Mouse (Mus musculus): ENCODE measurements around the gene Ovca2. TPM values are rescaled to one million over a fixed set of nuclear protein-coding genes. Genes with fewer than 3 reads are reported as not detected.

Ovca2 gene
- polyA plus RNA-seq, 1 experiment from 2014 or later, result 24.6 TPM

DNA sequence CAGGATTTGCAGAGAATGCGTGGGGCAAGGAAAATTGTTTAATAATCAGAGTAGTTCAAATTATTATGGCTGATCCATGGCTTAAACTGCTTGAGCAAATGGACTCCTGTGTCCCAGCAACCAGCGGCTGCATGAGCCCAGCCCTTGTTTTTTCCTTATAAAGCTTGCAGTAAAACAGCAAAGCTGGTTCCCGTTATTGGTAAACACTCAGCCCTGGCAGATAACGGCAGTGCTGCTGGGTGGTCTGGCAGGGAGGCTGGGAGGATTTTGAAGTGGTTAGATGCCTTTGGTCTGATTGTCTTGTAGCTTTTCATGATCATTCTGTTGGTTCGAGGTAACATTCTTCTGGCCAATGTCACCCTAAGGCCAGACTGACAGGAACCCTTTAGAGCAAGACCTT, 22.2 kb downstream of the Ovca2 start:
- ATAC-seq (no peak), DNase-seq (ENCODE audit: low spot score) (no peak)
- peaks cover 43% of the 10 kb centered on the region for H3K36me3 ChIP-seq (ENCODE audit: control insufficient read depth, insufficient read depth, low read length)
- H3K4me2 ChIP-seq (ENCODE audit: low read length), result no peak overlapping the region
- no peaks in the 10 kb centered on the region for H3K9me3 ChIP-seq (replicated peaks; ENCODE audit: control insufficient read depth, low read length)
- WGBS, result 72% methylated on average over 5 of the region's 5 CpGs
- no peak overlapping the region for H3K4me3 ChIP-seq (ENCODE audit: low read depth, low read length)
- no peak overlapping the region for H3K9ac ChIP-seq (ENCODE audit: low read length)
- H3K27ac ChIP-seq (ENCODE audit: low read depth, low read length), result no peak overlapping the region
- no peaks in the 10 kb centered on the region for H3K4me1 ChIP-seq (ENCODE audit: control insufficient read depth, insufficient read depth, low read length)
- no peaks in the 10 kb centered on the region for H3K27me3 ChIP-seq (replicated peaks; ENCODE audit: control insufficient read depth, insufficient read depth, low read length)

DNA sequence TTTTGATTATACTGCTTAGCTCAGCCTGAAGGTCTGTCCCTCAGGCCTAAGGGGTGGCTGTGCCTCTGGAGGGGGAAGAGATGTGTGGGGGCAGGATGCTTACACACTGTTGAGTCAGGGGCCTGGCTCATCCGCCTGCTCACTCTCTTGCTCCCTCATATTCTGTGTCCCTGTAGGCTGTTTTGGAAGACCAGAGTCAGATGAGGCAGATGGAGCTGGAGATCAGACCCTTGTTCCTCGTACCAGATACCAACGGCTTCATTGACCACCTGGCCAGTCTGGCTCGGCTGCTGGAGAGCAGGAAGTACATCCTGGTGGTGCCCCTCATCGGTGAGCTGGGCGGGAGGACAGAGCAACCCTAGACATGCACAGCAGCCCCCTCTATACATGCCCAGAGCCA, 22.6 kb downstream of the Ovca2 start:
- Histone ChIP-seq H3K9me3 (replicated peaks; ENCODE audit: control insufficient read depth, low read length) (no peaks in the 10 kb centered on the region), H3K4me2 (ENCODE audit: low read length) (no peak overlapping the region), H3K4me3 (ENCODE audit: low read depth, low read length) (no peak overlapping the region), H3K27ac (ENCODE audit: low read depth, low read length) (no peak overlapping the region), H3K27me3 (replicated peaks; ENCODE audit: control insufficient read depth, insufficient read depth, low read length) (no peaks in the 10 kb centered on the region), H3K9ac (ENCODE audit: low read length) (no peak overlapping the region), H3K4me1 (ENCODE audit: control insufficient read depth, insufficient read depth, low read length) (no peaks in the 10 kb centered on the region), H3K36me3 (ENCODE audit: control insufficient read depth, insufficient read depth, low read length) (peaks cover 40% of the 10 kb centered on the region)
- ATAC-seq (no peak), DNase-seq (ENCODE audit: low spot score) (no peak)
- WGBS, result 95% methylated on average over 6 of the region's 6 CpGs

DNA sequence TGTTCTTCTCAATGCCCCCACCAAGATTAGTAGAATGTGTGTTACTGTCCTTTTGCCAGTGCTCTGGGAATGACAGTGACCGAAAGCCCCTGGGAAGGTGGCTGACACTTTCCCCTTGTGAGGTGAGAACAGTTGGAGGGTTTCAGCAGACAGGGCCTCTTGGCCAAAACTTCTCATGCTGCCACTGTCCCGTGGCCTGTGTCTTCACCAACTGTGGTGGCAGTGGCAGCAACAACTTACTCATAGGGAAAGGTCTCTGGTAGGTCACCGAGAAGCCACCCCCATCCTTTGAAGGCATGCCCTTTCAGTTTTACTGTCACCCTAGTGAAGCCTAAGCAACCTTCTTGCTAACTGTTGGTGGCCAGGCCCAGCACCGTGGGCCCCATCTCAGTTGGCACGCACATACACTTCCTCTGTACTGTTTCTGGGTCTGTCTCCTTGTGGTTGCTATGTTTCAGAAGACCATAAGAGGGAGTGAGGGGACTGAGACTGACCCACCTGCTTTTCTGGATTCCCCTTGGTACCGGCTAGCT, 24.5 kb downstream of the Ovca2 start:
- Histone ChIP-seq H3K4me3 (ENCODE audit: low read depth, low read length) (no peak overlapping the region), H3K27me3 (replicated peaks; ENCODE audit: control insufficient read depth, insufficient read depth, low read length) (no peaks in the 10 kb centered on the region), H3K27ac (ENCODE audit: low read depth, low read length) (no peak overlapping the region), H3K4me2 (ENCODE audit: low read length) (no peak overlapping the region), H3K36me3 (ENCODE audit: control insufficient read depth, insufficient read depth, low read length) (peaks cover 29% of the 10 kb centered on the region), H3K4me1 (ENCODE audit: control insufficient read depth, insufficient read depth, low read length) (no peaks in the 10 kb centered on the region), H3K9me3 (replicated peaks; ENCODE audit: control insufficient read depth, low read length) (no peaks in the 10 kb centered on the region), H3K9ac (ENCODE audit: low read length) (no peak overlapping the region)
- ATAC-seq, result no peak
- no peak for DNase-seq (ENCODE audit: low spot score)
- 78% methylated on average over 6 of the region's 6 CpGs for WGBS

DNA sequence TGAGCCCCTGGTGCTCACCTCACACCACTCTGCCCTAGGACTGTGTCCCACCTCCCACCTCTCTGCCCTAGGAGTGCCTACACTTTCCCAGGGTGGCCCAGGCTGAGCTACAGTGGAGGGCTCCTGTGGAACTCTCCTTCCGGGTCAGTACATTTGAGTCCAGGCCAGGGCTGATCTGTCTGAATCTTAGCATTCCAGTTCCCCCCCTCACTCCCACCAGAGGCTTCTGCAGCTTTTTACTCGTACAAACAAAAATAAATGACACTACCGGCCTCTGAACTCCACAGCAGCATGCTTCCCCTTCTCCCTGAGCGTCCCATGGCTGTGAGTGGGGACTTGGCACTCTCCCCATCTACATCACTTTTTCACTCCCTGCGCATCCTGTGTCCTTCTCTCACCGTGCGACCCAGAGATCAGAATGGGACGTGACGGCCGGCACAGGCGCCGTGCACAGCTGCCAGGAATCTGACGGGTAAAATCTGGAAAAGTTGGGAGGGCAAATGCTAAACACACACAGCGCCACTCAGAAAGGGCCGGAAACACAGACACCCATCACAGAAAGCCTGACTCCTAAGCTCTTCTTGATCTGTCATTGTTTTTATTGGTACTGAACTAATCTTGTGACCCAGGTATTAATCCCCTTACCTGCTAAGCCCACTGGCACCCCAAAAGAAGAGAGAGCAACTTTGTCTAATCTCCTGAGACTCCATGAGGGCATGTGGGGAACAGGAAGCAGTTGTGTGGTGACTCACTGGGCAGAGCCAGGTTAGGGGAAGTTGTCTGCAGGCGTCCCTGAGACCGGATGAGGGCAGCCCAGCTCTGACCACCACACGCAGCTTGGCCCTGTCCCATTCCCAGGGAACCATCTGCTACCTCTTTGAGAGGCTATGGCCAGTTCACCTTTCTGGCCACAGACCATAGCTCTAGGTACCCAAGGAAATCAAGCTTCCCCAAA, 25.8 kb downstream of the Ovca2 start:
- Histone ChIP-seq H3K9me3 (replicated peaks; ENCODE audit: control insufficient read depth, low read length) (no peaks in the 10 kb centered on the region), H3K27ac (ENCODE audit: low read depth, low read length) (0 out of 2 replicates have a peak overlapping the region, but pooled peaks have one; percentile 33), H3K4me1 (ENCODE audit: control insufficient read depth, insufficient read depth, low read length) (peaks cover under 1% of the 10 kb centered on the region; the same call in 1 of the 2 replicates), H3K36me3 (ENCODE audit: control insufficient read depth, insufficient read depth, low read length) (peaks cover 29% of the 10 kb centered on the region), H3K27me3 (replicated peaks; ENCODE audit: control insufficient read depth, insufficient read depth, low read length) (no peaks in the 10 kb centered on the region), H3K4me3 (ENCODE audit: low read depth, low read length) (no peak overlapping the region), H3K4me2 (ENCODE audit: low read length) (no peak overlapping the region), H3K9ac (ENCODE audit: low read length) (no peak overlapping the region)
- ATAC-seq, result no peak
- 89% methylated on average over 18 of the region's 18 CpGs for WGBS
- DNase-seq (ENCODE audit: low spot score), result no peak

DNA sequence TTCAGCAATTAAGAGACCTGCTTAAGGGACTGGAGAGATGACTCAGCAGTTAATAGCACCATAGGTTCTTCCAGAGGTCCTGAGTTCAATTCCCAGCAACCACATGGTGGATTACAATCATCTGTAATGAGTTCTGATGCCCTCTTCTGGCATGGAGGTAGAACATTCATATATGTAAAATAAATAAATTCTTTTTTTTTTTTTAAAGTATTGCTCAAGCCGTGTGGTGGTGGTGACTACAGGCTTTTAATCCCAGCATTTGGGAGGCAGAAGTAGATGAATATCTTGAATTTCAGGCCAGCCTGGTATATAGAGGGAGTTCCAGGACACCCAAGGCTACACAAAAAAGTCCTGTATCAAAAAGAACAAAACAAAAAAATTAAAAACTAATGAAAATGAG, 28.3 kb downstream of the Ovca2 start:
- WGBS, result 83% methylated on average over 1 of the region's 1 CpGs
- H3K27ac ChIP-seq (ENCODE audit: low read depth, low read length), result no peak overlapping the region
- peaks cover 7% of the 10 kb centered on the region; the same call in 1 of the 2 replicates for H3K4me1 ChIP-seq (ENCODE audit: control insufficient read depth, insufficient read depth, low read length)
- no peak overlapping the region for H3K9ac ChIP-seq (ENCODE audit: low read length)
- no peaks in the 10 kb centered on the region for H3K9me3 ChIP-seq (replicated peaks; ENCODE audit: control insufficient read depth, low read length)
- H3K4me3 ChIP-seq (ENCODE audit: low read depth, low read length), result no peak overlapping the region
- DNase-seq (ENCODE audit: low spot score), result no peak
- H3K27me3 ChIP-seq (replicated peaks; ENCODE audit: control insufficient read depth, insufficient read depth, low read length), result no peaks in the 10 kb centered on the region
- H3K4me2 ChIP-seq (ENCODE audit: low read length), result no peak overlapping the region
- ATAC-seq, result no peak
- peaks cover 28% of the 10 kb centered on the region for H3K36me3 ChIP-seq (ENCODE audit: control insufficient read depth, insufficient read depth, low read length)

DNA sequence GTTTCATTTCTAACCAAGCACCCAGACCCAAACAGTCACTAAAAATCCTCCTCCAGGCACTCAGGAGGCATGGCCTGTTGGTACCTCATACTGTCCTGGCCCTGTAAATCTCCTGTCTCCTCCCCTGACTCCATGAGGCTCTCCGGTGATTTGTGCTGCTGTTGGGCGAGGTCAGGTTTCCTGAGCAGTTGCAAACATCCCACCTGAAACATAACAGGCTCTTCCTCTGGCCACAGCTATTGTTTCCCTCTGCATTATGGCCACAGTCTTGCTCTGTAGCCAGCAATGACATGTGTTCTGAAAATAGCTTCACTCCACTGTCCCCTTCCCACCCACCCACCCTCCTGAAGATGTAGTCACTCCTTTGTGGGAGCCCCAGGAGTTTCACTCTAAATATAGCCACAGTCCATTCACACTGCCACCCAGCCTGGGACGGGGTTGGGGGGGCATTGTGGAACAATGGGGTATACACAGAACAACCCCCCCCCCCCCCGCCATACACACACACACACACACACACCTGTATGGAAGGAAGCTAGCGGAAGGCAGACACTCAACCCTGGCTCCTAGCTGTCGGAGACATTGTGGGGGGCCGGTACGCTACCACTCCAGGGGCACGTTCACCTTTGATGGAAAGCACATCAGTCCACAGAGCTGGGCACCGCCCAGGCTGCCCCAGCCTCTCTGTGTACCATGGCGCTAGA, 30.2 kb downstream of the Ovca2 start:
- H3K4me3 ChIP-seq (ENCODE audit: low read depth, low read length), result no peak overlapping the region
- H3K27ac ChIP-seq (ENCODE audit: low read depth, low read length), result no peak overlapping the region
- 86% methylated on average over 11 of the region's 11 CpGs for WGBS
- H3K4me2 ChIP-seq (ENCODE audit: low read length), result no peak overlapping the region
- DNase-seq (ENCODE audit: low spot score), result no peak
- no peak for ATAC-seq
- no peak overlapping the region for H3K9ac ChIP-seq (ENCODE audit: low read length)
- peaks cover 7% of the 10 kb centered on the region; the same call in 1 of the 2 replicates for H3K4me1 ChIP-seq (ENCODE audit: control insufficient read depth, insufficient read depth, low read length)
- H3K9me3 ChIP-seq (replicated peaks; ENCODE audit: control insufficient read depth, low read length), result no peaks in the 10 kb centered on the region
- H3K27me3 ChIP-seq (replicated peaks; ENCODE audit: control insufficient read depth, insufficient read depth, low read length), result no peaks in the 10 kb centered on the region
- H3K36me3 ChIP-seq (ENCODE audit: control insufficient read depth, insufficient read depth, low read length), result peaks cover 40% of the 10 kb centered on the region

DNA sequence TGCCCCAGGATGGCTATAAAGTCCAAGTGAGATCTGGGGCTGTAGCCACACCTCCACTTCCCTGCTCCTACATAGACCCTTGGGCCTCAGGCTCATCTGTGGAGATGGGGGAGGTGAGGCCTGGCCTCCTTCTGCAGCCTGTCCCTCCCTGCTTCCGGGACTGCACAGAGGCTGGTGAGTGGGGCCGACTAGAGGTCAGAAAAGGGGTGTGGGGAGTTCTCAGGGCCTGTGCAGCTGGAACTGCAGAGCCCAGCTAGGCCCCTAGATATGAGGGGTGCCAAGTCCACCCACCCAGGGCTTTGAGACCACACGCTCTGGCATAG, 30.8 kb downstream of the Ovca2 start:
- Histone ChIP-seq H3K27ac (ENCODE audit: low read depth, low read length) (peak overlapping the region; percentile 22), H3K4me3 (ENCODE audit: low read depth, low read length) (no peak overlapping the region), H3K27me3 (replicated peaks; ENCODE audit: control insufficient read depth, insufficient read depth, low read length) (no peaks in the 10 kb centered on the region), H3K9ac (ENCODE audit: low read length) (no peak overlapping the region), H3K36me3 (ENCODE audit: control insufficient read depth, insufficient read depth, low read length) (peaks cover 39% of the 10 kb centered on the region), H3K4me1 (ENCODE audit: control insufficient read depth, insufficient read depth, low read length) (peaks cover 7% of the 10 kb centered on the region; the same call in 1 of the 2 replicates), H3K4me2 (ENCODE audit: low read length) (no peak overlapping the region), H3K9me3 (replicated peaks; ENCODE audit: control insufficient read depth, low read length) (no peaks in the 10 kb centered on the region)
- no peak for DNase-seq (ENCODE audit: low spot score)
- WGBS, result 60% methylated on average over 3 of the region's 3 CpGs
- ATAC-seq, result peak; percentile 26; the same call in 1 of the 2 replicates

DNA sequence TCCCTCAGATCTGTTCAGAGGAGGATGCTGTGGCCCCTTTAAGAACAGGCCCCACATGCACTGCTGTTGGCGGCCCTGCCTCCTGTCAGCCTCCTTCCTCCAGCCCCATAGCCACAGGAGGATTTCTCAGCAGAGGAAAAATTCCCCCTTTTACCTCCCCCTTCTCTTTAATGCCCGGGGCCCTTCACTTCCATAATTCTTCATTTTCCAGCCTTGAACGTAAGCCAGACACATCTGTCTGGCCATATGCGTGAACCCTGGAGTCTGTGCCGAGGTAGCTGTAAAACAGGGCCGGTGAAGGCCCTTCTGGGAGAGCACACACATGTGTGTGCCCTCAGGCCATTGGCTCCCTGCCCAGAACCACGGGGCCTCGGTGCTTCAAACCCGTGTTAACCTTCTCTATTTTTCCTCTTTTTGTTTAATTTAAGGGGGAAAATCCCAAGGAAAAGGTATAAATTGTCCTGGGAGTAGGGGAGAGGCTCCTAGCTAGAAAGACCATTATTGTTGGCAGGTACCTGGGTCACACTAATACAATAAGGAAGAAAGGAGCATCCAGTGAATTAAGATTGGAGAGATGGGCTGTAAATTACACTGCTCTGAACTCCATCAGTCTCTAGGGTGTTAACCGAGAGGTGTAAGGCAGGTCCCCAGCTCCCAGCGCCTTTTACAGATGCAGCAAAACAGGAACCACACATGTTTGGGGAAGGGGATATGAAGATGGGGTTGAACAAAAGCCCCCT, 31.4 kb downstream of the Ovca2 start:
- Histone ChIP-seq H3K4me1 (ENCODE audit: control insufficient read depth, insufficient read depth, low read length) (peaks cover 7% of the 10 kb centered on the region; the same call in 1 of the 2 replicates), H3K9ac (ENCODE audit: low read length) (no peak overlapping the region), H3K27ac (ENCODE audit: low read depth, low read length) (peak overlapping the region; percentile 55), H3K4me3 (ENCODE audit: low read depth, low read length) (no peak overlapping the region), H3K9me3 (replicated peaks; ENCODE audit: control insufficient read depth, low read length) (no peaks in the 10 kb centered on the region), H3K36me3 (ENCODE audit: control insufficient read depth, insufficient read depth, low read length) (peaks cover 41% of the 10 kb centered on the region), H3K27me3 (replicated peaks; ENCODE audit: control insufficient read depth, insufficient read depth, low read length) (no peaks in the 10 kb centered on the region), H3K4me2 (ENCODE audit: low read length) (no peak overlapping the region)
- 28% methylated on average over 11 of the region's 11 CpGs for WGBS
- DNase-seq (ENCODE audit: low spot score) (peak; percentile 62), ATAC-seq (peak; percentile 75)

All from forebrain, embryonic 14.5 days (tissue).